Mouse (Mus musculus): Measurements from ENCODE around the gene Clrn3. TPM values are rescaled to one million over a fixed set of nuclear protein-coding genes. Genes with fewer than 3 reads are reported as not detected.

Clrn3 gene
- polyA plus RNA-seq, 1 experiment = not detected

- DNase-seq (ENCODE audit: extremely low spot score in 1 of 2, low spot score in 1 of 2) = no peak
These were observed 38.5 kb downstream of the Clrn3 start for GRCm38 (mm10) chr7:135489724-135490499.

- no peak for DNase-seq (ENCODE audit: extremely low spot score in 1 of 2, low spot score in 1 of 2)
These were observed 40.1 kb downstream of the Clrn3 start for GRCm38 (mm10) chr7:135488214-135488810.

DNA sequence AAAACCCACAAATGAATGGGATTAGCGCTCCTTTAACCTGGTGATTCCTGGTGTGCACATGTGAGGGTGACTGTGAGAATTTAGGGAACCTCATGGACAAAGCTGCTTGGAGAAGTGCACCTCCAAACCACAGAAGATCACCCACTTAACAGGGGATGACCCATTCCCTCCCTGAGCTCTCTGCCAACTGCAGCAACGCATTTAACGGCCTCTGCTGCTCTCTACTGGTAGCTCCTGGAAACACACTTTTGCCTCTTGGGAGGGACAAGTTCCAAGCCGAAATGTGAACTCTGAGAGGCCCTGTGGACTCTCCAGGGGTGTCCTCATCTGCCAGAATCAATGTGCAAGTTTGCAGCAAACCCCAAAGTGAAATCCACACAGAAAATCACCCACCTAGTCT, 41.0 kb downstream of the Clrn3 start:
- peak in 1 of 2 experiments; percentile 87 for DNase-seq (ENCODE audit: extremely low spot score in 1 of 2, low spot score in 1 of 2)

DNA sequence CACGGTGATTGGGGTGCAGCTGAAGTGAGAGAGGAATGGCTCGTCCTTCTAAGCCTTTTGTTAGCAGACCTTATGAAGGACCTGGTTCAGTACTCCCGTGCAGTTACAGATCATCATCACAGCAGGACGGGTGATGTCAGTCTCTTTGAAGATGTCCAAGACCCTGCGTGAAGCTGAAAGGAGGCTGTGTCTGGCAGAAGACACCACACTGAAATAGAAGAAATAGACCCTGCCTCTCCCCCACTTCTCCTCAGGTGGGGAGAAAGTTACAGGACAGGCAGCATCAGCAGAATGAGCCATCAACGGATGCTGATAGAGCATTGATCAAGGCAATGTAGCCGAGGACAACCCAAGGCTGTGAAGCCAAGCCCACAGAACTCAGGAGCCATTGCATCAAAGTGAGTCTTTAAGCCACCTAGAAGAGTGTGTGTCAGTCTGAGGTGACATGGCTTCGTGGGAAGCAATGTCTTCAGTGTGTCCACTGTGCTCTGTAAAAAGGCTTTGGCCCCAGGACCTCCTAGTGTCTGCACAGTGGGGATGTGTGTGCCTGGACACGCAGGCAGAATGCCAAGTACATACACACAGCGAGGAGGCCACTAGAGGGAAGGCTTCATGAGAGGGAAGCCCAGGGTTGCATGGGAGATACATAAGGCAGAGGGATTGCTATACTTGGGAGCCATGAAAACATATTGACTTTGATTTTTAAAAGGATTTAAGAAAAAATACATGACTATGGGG, 41.6 kb downstream of the Clrn3 start:
- DNase-seq (ENCODE audit: extremely low spot score in 1 of 2, low spot score in 1 of 2) = no peak

- peak in 1 of 2 experiments; percentile 71 for DNase-seq (ENCODE audit: extremely low spot score in 1 of 2, low spot score in 1 of 2)
These were observed 42.6 kb downstream of the Clrn3 start for GRCm38 (mm10) chr7:135485796-135486410.

- DNase-seq (ENCODE audit: extremely low spot score in 1 of 2, low spot score in 1 of 2) = no peak
These were observed 43.2 kb downstream of the Clrn3 start for GRCm38 (mm10) chr7:135485116-135485795.

- no peak for DNase-seq (ENCODE audit: extremely low spot score in 1 of 2, low spot score in 1 of 2)
These were observed 44.1 kb downstream of the Clrn3 start for GRCm38 (mm10) chr7:135484341-135484740.

DNA sequence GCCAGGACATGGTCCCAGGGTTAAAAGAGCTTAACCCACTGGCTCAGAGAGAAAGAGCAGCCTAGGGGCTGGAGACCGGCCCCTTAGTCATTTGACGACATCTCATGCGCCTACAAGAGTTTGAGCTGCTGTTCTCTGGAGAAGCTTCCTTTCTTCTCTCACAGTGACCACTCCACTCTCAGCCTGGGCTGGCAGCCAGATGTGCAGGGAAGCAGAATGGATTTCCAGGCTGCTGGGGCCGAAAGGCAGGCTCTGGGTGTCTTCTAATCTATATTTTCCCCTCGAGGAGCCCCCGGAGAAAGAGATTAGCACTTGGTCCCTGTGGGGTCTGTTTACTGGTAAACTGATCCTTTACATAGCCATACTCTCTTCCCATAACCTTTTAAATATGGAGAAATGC, 44.7 kb downstream of the Clrn3 start:
- no peak for DNase-seq (ENCODE audit: extremely low spot score in 1 of 2, low spot score in 1 of 2)

GRCm38 (mm10) chr7:135481150-135481549, 47.3 kb downstream of the Clrn3 start:
- DNase-seq (ENCODE audit: extremely low spot score in 1 of 2, low spot score in 1 of 2) = no peak

DNA sequence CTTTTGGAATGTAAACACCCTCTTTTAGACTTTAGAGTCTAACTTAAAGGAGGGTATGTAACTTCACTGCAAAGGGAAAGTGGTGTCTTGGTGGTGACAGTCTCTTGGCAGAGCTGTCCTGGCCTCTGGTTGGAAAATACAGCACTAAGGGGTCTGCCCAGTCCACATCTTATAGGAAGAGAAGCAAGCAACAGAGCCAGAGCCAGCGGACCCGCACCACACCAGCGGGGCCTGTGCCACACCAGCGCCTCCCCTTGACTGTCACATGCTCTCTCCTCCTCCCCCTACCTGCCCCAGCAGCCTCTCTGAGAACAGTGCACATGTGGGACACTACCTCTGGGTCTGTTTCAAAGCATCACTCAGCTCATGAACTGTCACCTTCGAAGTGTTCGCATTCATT, 48.5 kb downstream of the Clrn3 start:
- no peak for DNase-seq (ENCODE audit: extremely low spot score in 1 of 2, low spot score in 1 of 2)

GRCm38 (mm10) chr7:135479322-135479880, 49.1 kb downstream of the Clrn3 start:
- no peak for DNase-seq (ENCODE audit: extremely low spot score in 1 of 2, low spot score in 1 of 2)

- no peak for DNase-seq (ENCODE audit: extremely low spot score in 1 of 2, low spot score in 1 of 2)
These were observed 51.2 kb downstream of the Clrn3 start for GRCm38 (mm10) chr7:135477256-135477655.

GRCm38 (mm10) chr7:135475981-135476380, 52.5 kb downstream of the Clrn3 start:
- DNase-seq (ENCODE audit: extremely low spot score in 1 of 2, low spot score in 1 of 2) = no peak

GRCm38 (mm10) chr7:135470319-135470718, 58.1 kb downstream of the Clrn3 start:
- no peak for DNase-seq (ENCODE audit: extremely low spot score in 1 of 2, low spot score in 1 of 2)

DNA sequence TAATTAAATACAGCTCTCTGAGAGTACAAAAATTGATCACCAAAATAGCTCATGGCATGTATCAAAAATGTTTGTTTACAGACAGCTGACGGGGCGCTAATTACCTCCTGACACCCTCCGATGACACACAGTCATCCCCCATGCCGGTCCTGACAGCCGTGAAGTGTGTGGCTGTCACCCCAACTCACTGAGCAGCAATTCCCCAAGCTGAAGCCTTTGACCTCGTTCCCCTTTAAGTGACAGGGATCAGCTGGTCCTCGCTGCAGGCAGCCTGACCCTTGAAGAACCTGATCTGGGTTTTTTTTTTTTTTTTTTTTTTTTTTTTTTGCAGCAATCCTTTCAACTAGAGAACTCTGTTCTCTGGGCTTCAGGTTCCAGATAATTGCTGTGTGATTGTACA, 59.8 kb downstream of the Clrn3 start:
- no peak for DNase-seq (ENCODE audit: extremely low spot score in 1 of 2, low spot score in 1 of 2)

DNA sequence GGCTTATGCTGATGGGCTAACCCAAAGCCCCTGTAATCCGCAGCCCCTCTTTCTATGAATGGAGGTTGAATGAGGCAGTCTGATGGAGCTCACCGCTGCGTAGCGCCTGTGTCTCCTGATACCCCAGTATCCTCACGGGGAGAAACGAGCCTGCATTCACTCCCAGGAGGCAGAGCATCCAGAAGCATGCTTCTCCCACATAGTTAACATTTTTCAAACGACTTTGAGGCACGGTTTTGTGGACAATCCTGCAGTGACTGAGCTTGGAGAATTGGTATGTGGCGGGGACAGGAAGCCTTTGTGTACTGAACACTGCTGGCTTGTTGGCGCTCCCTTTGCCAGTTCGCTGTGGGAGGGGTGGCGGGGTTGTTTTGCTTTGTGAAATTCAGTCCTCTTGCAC, 63.2 kb downstream of the Clrn3 start:
- peak in 1 of 2 experiments; percentile 46 for DNase-seq (ENCODE audit: extremely low spot score in 1 of 2, low spot score in 1 of 2)

- DNase-seq (ENCODE audit: extremely low spot score in 1 of 2, low spot score in 1 of 2) = peak in 1 of 2 experiments; percentile 83
These were observed 63.7 kb downstream of the Clrn3 start for GRCm38 (mm10) chr7:135464689-135465259.

Data from frontal cortex, adult 2 months (tissue).